Mouse (Mus musculus) left cerebral cortex, postnatal 4 days (tissue): ENCODE data around the gene Kcnk13. TPM values are rescaled to one million over a fixed set of nuclear protein-coding genes. Genes with fewer than 3 reads are reported as not detected.
"Not testable (repeated sequence)": the region's sequence is repeated elsewhere in the genome, so short reads cannot be mapped to it uniquely, and the experiment has no call there.

Source experiments
- DNase-seq: peaks from one replicate; pipeline ENCODE4 v3.0.0-alpha.2; 2022
- intact Hi-C: fragments of 180-260 bp; cut with DNase I; formaldehyde crosslinking; loops from one replicate; pipeline ENCODE4 v1.15.1; 2025
- total RNA-seq, 2 experiments: library from RNA; stranded (reverse); gene quantifications; 2 replicates each; pipeline ENCODE4 v1.2.3; 2021

Gene Kcnk13
- total RNA-seq, 2 experiments from 2014 or later, result 1.5 to 2.0 TPM

- intact Hi-C loops, result loop anchor here (5.0 kb wide), 1 partner anchor 142 kb away; no protein-coding TSS in a partner anchor
- DNase-seq, result no peak
Measured at GRCm38 (mm10) chr12:99965203-99966115, 1.2 kb downstream of the Kcnk13 start.

GRCm38 (mm10) chr12:99966116-99966770 is 1.9 kb downstream of the Kcnk13 start:
- DNase-seq, result no peak
- intact Hi-C loops, result loop anchor here (5.0 kb wide), 1 partner anchor 141 kb away; no protein-coding TSS in a partner anchor

- peak; percentile 45 for DNase-seq
- intact Hi-C loops, result loop anchor here (5.0 kb wide), 1 partner anchor 140 kb away; no protein-coding TSS in a partner anchor
Measured at GRCm38 (mm10) chr12:99966881-99967363, 2.6 kb downstream of the Kcnk13 start.

DNA sequence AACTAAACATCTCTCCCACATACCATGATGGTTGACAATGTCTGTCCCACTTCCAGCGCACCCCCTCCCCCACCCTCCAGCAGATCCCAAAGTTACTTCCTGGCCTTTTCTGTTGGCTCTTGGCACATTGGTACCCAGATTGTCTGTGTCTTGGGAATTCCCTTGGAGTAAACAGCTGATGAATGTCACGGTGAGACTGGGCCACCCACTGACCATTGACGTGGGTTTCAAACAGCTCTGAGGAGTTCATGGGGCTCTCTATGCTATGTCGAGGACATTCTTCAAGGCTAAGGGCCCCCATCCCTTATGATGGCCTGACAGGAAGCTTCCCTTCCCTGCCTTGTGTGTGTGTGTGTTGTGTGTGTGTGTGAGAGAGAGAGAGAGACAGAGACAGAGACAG is 5.6 kb downstream of the Kcnk13 start:
- no peak for DNase-seq
- intact Hi-C loops, result loop anchor here (5.0 kb wide), 1 partner anchor 137 kb away; no protein-coding TSS in a partner anchor

GRCm38 (mm10) chr12:99971205-99971894 is 7.1 kb downstream of the Kcnk13 start:
- intact Hi-C loops, DNase-seq: not testable (repeated sequence)

DNA sequence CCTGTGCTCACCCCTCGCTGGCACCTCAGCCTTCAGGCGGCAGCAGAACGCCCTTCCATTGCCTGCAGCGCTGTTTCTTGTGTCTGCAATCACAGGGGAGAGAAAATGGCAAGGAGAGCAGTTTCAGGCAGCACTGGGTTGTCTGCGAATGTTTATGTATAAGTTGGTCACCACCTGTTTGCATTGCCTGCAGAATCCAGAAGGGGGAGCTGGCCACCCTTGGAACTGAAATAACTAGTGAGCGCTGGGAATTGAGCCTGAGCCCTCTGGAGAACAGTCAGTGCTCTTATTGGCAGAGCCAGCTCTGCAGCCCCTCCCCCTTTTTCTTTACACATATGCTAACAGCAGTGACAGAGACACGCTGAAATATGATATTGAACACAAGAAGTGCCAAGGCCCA is 8.5 kb downstream of the Kcnk13 start:
- DNase-seq, result no peak
- intact Hi-C loops, result no loop called here

DNA sequence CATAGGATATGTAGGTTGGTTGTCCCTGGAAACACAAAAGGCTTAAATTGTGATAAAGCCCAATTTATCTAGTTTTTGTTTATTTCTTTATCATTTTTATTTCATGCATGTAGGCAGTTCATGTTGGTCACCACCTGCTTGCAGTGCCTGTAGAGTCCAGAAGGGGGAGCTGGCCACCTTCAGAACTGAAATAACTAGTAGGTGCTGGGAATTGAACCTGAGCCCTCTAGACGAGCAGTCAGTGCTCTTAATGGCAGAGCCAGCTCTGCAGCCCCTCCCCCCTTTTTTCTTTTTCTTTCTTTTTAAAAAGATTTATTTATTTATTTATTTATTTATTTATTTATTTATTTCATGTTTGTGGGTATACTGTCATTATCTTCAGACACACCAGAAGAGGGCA is 9.4 kb downstream of the Kcnk13 start:
- DNase-seq, result no peak
- intact Hi-C loops, result no loop called here

DNA sequence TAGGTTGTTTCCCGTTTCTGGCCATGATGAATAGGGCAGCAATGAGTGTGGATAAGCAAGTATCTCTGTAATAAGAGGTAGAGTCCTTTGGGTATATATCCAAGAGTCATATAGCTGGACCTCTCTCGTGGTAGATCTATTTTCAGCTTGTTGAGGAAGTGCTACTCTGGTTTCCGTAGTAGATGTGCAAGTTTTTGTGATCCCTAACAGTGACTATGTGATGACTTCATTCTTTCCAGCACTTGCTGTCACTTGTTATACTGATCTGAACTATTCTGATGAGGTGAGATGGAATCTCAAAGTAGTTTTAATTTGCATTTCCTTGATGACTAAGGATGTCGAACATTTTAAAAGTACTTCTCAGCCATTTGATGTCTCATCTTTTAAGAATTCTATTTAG is 15.2 kb downstream of the Kcnk13 start:
- no peak for DNase-seq
- intact Hi-C loops, result no loop called here

GRCm38 (mm10) chr12:99986797-99987196 is 22.5 kb downstream of the Kcnk13 start:
- intact Hi-C loops, result no loop called here

DNA sequence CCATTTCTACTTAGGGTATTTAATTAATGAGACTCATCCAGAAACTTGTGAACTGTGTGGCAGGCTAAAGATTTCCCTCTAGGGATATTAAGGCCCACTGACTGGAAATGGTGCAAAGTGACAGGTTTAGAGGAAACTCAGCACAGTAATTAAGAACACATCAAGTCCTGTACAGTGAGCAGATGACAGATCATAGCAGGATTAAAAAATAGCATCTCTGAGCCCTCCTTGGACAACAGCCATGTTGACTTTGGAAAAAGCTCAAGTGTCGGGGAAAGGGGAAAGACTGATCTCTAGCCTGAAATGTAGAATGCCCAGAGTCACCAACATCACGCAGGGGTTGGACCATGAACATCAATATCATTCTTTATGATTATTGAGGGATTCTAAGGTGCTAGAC is 23.8 kb downstream of the Kcnk13 start:
- intact Hi-C loops, result no loop called here
- DNase-seq, result peak; percentile 81

More at GRCm38 (mm10) chr12:99986797-99987196, 22.5 kb downstream of the Kcnk13 start:
- DNase-seq, result no peak

- intact Hi-C loops, result no loop called here
Measured at GRCm38 (mm10) chr12:99992362-99992862, 28.1 kb downstream of the Kcnk13 start.

DNA sequence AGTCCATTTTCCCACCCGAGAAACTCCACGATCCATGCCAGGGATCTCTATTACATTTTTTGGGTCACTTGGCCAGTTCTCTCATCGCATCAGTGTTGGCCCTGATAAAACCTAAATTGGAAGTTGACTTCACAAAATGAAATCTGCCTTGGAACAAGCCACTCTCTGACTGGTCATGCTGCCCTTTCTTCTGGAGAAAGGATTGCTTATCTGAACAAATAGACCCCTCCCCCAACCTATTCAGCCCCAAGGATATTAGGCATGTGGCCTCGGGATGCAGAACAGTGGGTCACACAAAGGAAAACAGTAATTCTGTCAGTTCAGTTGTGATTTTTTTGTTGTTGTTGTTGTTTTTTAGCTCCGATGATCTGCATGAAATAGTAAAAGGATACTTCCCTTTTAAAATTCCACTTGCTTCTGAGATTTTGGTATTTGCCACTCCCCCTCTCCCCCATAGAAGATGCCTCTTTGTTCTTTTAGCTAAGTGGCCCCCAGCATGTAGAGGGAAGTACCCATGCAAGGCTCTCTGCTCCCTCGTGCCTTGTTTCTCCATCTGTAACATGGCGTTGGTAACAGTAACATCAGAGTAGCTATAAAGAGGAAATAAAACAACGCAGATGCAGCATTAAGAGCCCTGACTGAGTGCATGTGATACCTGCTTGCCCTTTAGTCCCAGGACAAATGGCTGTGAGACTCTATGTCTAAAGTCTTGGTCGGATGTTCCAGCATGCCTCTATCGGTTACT is 29.0 kb downstream of the Kcnk13 start:
- DNase-seq, result no peak
- intact Hi-C loops, result no loop called here

More at GRCm38 (mm10) chr12:99992362-99992862, 28.1 kb downstream of the Kcnk13 start:
- no peak for DNase-seq

DNA sequence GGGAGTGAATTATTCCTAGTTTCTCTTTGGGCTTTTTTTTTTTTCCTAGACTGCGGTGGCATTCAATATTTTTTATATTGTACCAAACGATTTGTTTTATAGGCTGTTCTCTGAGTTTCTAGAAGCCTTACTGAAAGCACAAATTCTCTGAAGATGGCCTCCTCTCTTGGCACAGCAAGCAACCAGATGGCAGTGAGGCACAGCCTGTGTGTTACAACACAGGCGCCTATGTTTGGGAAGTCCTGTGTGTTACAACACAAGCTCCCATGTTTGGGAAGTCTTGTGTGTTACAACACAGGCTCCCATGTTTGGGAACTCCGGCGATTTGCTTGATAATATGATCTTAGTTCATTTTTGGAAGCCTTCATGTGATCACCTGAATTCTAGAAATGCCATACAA is 31.7 kb downstream of the Kcnk13 start:
- DNase-seq, result no peak
- intact Hi-C loops, result no loop called here

- intact Hi-C loops, result no loop called here
- no peak for DNase-seq
Measured at GRCm38 (mm10) chr12:99999726-100000125, 35.4 kb downstream of the Kcnk13 start.

DNA sequence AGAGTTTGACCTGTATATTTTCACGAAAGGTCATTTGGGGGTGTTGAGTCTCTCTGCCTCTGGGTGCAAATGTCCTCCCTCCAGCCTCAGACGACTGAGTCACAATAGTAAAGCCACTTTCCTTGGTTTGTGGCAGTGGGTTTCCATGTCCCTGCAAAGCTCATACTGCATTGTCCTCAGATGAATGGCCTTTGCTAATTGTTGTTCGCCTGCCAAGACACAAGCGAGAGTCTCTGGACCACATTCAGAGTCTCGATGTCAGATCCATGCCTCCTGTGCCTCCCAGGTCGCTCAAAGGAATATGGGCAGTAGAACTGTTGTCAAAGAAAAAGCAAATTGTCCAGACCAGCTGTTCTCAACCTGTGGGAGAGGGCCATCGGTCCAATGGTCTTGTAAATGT is 36.1 kb downstream of the Kcnk13 start:
- no peak for DNase-seq
- intact Hi-C loops, result no loop called here

DNA sequence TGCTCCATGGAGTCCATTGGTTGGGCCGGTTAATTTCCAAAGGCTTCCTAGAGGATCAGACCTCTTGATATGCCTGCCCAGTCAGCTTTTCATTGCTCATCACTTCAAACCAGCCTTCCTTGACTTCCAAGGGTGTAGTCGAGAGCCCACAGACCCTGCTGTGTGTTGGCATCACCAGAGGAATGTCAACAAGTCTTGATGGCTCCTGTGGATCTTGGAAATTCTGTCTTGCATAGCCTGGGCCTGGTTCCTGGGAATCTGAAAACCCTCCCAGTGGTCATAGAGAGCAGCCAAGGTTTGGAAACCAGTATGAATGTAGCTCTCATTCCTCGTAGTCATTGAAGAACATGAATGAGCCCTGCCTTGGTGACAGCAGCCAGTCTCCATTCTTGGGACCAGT is 36.9 kb downstream of the Kcnk13 start:
- intact Hi-C loops, result no loop called here
- DNase-seq, result no peak

DNA sequence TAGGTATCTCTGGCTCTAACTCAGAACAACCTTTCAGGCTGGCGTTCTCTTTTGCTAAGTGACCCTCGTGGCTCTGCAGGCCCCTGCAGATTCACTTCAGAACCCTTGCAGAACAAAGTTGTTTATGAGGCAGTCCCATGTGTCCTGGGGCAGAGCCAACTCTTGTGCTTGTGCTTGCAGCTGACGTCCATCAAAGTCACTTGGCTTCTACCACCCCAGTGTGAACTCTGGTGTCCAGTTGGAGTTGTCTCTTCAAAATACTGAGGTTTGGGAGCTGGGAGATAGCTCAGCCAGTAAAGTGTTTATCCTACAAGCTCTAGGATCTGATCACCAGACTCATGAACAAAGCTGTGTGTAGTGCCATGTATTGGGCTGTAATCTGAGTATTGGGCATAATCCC is 37.6 kb downstream of the Kcnk13 start:
- DNase-seq, result peak; percentile 36
- intact Hi-C loops, result no loop called here

- intact Hi-C loops, result no loop called here
- peak; percentile 84 for DNase-seq
Measured at GRCm38 (mm10) chr12:100002914-100003587, 38.8 kb downstream of the Kcnk13 start.

GRCm38 (mm10) chr12:100005285-100005684 is 41.0 kb downstream of the Kcnk13 start:
- intact Hi-C loops, result no loop called here
- no peak for DNase-seq
